Mouse (Mus musculus) gastrocnemius, adult 8-10 months (tissue): ENCODE measurements around the gene Zfp462. TPM values are rescaled to one million over a fixed set of nuclear protein-coding genes. Genes with fewer than 3 reads are reported as not detected.
"Not testable (repeated sequence)": the region's sequence is repeated elsewhere in the genome, so short reads cannot be mapped to it uniquely, and the experiment has no call there.

ENCODE experiments used
- DNase-seq, 2 experiments: peaks; one replicate each; pipeline ENCODE4 v3.0.0; 2022; ENCODE audit warnings: low spot score in 2 of 2
- total RNA-seq, 4 experiments: library from RNA; stranded (reverse); gene quantifications; 2 replicates each; pipeline ENCODE4 v1.2.4; 2022

The Zfp462 gene
- total RNA-seq, 4 experiments from 2014 or later = 11.1 to 33.7 (median 15.5) TPM

DNA sequence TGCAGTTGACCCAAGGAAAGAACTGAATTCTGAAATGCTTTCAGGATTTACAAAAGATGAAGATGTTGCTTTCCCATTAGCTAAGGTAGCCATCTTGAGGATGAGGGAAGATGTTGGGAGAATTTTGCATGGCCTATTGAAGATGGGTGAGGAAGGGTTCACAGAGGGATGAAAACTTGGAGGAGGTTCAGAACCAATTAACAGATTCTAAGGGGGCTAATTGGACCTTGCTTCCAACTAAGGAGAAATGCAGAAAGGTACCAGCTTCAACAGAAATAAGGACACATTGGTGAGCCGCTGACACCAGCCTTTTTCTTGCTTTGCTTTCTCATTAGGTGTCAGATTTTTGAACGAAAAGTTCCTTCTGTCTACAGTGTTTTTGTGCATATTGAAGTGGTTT is 6.0 kb downstream of the Zfp462 start:
- DNase-seq = no peak

DNA sequence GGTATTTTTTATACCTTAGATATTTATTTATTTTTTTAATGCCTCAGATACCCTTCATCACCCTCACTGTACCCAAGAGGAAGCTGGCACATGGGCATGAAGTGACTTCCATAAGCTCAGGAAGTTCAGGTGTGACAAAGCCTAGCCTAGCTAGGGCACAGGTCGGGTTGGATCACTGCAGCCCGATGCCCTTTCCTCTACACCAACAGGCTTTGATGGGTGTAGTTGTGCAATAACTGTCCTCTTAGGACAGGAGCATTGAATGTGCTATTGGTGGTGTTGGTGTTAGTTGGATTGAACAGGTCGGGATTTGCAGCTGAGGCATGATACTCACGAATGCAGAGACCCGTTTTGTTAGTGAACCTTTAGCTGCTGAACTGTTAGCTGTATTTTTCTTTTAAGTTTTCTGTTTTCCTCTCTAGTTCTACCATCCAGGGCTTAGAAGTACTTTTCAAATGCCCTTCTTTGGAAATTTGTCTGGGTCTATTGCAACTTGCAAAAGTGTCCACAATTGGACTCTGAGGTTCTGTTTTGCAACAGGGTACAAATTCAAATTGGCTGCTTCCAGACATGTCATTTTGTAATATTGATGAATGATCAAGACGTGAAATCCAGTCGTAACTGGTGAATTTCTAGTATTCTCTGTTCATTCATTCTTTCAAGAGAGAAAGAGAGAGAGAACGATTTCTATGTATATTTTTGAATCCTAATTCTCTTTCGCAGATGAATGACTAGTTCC is 9.0 kb downstream of the Zfp462 start:
- DNase-seq = no peak

- DNase-seq = no peak
Measured at GRCm38 (mm10) chr4:54954455-54954854, 9.6 kb downstream of the Zfp462 start.

DNA sequence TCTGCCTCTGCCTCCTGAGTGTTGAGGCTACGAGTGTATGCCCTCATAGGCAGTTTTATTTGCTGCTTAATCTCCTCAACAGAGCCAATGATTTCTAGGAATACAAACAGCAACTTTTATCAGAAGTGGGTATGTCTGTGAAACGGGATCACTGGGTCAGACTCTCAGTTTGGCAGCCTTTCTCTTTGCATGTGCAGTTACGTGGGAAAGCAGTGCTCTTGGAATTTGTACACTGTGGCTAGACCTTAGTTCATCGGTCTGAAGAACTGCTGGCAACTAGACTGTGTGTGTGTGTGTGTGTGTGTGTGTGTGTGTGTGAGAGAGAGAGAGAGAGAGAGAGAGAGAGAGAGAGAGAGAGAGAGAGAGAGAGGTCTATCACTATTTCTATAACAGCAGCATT is 15.9 kb downstream of the Zfp462 start:
- no peak for DNase-seq

DNA sequence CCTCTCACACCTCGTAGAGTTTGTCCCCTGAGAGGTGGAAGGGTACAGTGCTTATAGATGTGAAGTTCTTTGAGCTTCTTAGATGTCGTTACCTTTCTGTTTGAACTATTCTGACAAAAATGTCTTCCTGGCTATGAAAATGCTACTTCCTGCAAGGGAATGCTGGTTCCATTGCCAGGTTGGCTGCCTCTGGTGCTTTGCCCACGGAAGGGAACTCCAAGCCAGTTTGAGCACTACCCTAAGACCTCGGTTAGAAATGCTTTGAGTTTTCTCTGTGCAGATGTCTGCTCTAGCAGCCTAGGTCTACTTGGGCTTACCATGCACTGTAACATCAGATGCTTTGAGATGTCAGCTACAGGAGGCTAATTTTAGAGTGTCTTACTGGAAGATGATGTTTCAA is 17.3 kb downstream of the Zfp462 start:
- DNase-seq = no peak

DNA sequence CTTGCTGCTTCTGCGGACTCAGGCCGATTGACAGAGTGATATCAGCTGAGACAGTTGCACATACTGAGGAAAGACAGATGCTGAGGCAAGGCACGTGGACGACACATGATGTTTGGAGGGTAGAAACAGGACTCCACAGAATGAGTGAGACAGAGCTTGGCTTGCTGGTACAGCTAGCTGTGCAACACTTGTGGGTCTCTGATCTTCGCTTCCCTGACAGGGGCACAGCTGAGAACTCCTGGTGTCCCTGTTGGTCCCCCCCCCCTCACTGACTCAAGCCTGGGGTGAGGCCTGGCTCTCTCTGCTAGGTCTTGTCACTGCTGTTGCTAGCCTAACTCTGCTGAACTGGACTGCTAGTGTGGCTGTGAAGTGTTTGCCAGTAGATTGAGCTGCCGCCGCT is 18.7 kb downstream of the Zfp462 start:
- no peak for DNase-seq

GRCm38 (mm10) chr4:54965169-54965695 is 20.4 kb downstream of the Zfp462 start:
- DNase-seq = no peak

- DNase-seq = no peak
Measured at GRCm38 (mm10) chr4:54966161-54966806, 21.4 kb downstream of the Zfp462 start.

GRCm38 (mm10) chr4:54967166-54967565 is 22.3 kb downstream of the Zfp462 start:
- DNase-seq = no peak

DNA sequence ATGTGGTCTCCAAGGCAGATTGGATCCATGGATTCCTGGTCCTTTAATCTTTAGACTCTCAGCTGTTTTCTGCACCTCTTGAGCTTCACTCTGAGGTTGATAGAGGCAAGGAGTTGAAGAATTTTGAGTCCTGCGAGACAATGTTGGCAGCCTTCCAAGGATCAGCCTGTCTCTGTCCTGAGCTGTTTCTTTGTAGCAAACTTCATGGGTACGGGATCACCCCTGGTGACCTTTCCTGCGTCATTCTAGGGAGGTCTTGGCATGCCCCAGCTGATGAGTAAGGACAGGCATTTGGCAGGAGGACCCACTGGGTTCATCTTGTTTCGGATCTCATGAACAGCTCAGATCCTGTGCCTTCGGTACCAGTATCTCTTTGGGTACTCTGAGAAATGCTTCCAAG is 22.9 kb downstream of the Zfp462 start:
- peak in 1 of 2 experiments; percentile 43 for DNase-seq

DNA sequence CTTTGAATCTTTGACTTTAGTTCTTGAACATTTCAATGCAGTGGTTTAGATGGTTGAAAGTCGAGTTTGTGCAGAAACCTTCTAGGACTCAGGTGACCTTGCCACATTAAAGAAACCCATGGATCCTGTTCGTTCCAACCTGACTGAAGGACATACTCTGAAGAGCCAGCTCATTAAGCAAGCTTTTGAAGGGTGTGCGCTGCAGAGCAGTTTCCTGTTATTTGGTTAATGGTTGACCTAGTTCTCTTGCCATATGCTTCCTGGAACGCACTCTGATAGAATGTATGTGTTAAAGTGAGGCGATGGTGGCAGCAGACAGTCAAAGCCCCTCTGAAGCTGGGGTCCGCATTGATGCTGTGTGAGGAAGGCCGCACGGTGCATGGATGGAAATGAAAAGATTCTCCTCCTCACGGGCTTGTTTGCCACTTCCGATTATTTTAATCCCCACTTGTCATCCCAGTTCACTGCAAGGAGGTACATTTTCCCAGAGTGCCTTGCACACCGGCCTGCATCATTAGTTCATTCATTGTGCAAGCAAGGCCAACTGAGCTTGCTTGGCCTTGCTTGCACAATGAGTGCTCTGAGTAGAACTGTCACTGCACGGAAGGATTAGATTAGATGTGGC is 24.9 kb downstream of the Zfp462 start:
- no peak for DNase-seq

- no peak for DNase-seq
Measured at GRCm38 (mm10) chr4:54971386-54971785, 26.5 kb downstream of the Zfp462 start.

DNA sequence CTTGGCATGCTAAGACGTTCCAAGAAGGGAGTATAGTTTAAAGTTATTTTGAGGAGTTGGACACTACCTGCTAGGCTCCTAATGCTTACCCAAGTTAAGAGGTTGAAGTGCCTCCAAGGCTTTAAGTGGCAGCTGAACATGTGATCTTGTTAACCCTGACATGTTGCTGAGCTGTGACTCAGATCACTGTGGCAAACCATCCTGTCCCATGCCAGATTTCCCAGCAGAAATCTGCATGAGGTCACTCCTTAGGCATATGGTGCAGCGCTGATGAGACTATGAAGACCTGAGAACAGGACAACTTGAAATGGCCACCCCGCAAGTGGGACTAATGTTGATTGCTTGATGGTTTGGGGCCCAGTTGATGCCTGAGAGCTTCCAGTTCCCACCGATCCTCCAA is 27.2 kb downstream of the Zfp462 start:
- DNase-seq = no peak

- DNase-seq = no peak
Measured at GRCm38 (mm10) chr4:54972827-54973560, 28.1 kb downstream of the Zfp462 start.

- DNase-seq = peak; percentile 46 to 55
Measured at GRCm38 (mm10) chr4:54979771-54980472, 35.1 kb downstream of the Zfp462 start.

GRCm38 (mm10) chr4:54984502-54984901 is 39.7 kb downstream of the Zfp462 start:
- no peak for DNase-seq

DNA sequence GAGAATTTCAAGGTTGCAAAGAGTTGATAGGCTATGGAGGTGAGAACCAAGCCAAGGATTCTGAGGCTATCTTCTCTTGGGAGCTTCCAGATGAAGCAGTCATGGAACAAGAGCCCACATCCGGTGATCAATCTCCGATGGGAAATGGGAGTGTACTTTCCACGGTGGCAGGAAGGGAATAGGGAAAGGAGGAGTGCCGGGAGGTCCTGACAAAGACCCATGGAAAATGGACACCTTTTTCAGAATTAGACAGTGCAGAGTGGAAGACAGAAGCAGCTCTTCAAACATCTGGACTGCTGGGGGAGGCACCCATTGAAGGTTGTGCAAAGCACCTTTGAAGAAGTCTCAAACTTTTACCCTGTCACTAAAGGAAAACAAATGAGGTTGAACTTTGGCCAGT is 41.8 kb downstream of the Zfp462 start:
- DNase-seq = no peak

- DNase-seq = no peak
Measured at GRCm38 (mm10) chr4:54987256-54987655, 42.4 kb downstream of the Zfp462 start.

- no peak for DNase-seq
Measured at GRCm38 (mm10) chr4:54987926-54988325, 43.1 kb downstream of the Zfp462 start.

- no peak for DNase-seq
Measured at GRCm38 (mm10) chr4:54991973-54992372, 47.1 kb downstream of the Zfp462 start.

DNA sequence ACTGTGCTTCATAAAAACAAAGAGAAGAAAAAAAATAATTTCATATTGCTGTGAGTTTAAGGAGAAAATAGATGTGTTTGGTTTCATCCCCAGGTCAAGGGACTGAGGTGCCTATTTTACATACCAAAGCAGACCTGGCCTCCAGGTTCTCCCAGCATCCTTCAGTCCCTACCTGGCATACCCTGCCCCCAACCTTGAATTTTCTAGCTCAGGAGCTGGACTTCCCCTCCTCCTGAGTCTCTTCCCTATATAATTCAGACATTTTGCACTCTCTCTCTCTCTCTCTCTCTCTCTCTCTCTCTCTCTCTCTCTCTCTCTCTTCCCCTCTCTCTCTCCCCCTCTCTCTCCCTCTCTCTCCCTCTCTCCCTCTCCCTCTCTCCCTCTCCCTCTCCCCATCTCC is 48.2 kb downstream of the Zfp462 start:
- DNase-seq = not testable (repeated sequence)
